Mouse (Mus musculus) lung, postnatal 25 days (tissue): ENCODE measurements around the gene Tmem40.

Experiments
- DNase-seq: peaks from one replicate; pipeline ENCODE4 v3.0.0; 2022; ENCODE audit warnings: low spot score

Gene Tmem40

DNA sequence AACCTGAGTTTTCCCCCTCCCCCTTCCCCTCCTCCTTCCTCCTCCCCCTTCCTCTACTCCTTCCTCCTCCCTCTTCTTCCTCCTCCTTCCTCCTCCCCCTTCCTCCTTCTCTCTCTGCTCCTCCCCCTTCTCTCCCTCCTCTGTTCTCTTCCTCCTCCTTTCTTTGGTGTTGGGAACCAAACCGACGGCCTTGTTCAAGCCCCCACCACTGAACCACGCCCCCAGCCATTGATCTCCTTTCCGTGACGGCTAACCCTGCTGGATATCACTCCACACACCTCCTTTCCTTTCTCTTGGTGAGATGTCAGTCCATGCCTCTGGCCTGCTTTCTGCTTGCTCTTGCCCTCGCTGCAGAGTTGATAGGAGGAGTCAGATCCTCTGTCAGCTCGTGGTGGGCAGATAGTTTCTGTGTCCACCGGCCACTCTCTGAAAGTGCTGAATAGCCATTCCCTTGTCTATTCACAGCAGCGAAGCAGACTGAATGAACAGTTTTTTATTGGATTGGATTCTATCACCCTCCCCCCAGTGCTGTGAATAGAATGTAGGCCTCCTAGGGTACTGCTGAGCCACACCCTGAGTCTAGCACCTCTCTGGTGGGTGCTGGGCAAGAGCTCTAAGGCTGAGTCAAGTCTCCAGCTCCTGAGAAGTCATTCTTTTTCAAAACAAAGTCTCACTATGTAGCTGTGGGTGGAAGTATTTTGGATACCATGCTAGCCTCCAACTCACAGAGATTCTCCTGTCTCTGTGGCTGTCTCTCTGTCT lies at the start of gene Tmem40:
Tmem40 (minus strand) TSS at position 416 of the 762 bp plus-strand sequence.
- DNase-seq: no peak

DNA sequence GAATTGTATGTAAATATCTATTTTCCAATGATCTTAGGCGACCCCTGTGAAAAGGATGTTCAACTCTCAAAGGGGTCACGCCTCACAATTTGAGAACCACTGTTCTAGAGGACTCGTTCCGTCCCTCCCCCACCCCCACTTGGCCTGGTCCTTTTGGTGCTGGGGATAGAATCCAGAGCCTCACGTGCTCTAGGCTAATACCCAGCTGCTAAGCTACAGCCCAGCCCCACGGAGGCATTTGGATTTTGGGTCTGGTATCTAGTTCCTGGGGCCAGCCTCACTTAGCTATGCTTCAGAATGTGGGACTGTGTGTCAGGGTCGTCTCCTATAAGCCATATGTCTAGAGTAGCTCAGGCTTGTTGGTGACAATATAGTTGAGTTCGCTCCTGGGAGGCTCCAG lies 49.4 kb upstream of the Tmem40 start:
- no peak for DNase-seq

DNA sequence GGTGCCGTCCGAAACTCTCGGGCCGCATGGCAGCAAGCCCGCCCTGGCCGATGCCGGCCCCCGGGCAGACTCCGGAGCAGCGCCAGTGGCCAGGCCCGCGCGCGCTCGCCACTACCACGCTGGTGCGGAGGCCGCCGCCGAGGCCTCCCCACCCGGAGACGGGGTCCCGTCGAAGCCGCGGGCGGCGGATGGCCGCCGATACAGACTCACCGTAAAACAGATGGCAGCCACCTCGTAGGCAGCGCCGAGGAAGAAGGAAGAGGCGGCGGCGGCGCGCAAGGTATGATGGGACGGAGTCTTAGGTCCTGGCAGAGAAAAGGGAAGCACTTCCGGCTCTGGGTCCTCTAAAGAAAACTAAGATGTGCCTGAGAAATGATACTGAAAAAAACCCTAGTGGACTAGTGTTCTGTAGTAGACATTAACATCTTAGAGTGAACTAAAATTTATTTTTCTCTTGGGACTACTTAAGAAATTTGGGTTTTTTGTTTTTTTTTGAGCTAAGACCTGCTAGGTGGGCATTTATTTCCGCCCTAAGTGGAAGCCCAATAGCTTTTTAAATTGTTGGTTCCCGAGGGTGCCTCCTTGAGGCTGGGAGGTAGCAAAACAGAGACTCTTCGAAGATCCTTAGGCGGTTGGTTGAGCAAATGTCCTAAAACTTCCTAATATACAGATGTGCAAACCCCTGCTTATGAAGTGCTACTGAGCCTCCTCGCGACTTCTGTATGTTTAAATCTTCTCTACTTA lies 46.5 kb upstream of the Tmem40 start, which contains the start of gene Rpl32:
Rpl32 (minus strand) TSS at position 260 of the 744 bp plus-strand sequence.
- DNase-seq: peak; percentile 89

DNA sequence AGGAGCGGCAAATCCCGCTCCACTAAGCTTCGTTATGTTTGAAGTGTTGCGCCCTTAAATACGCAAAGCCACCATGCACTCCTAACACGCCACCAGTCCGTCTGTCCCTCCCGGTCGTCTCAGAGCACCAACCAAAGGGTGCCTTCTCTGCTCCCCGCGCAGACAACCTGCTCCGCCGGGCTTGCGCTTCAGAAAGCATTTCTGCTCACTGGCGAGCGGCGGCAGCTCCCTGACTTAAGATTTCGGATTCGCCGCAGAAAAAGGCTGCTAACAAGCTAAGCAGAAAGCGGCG lies 45.9 kb upstream of the Tmem40 start:
- DNase-seq: no peak

DNA sequence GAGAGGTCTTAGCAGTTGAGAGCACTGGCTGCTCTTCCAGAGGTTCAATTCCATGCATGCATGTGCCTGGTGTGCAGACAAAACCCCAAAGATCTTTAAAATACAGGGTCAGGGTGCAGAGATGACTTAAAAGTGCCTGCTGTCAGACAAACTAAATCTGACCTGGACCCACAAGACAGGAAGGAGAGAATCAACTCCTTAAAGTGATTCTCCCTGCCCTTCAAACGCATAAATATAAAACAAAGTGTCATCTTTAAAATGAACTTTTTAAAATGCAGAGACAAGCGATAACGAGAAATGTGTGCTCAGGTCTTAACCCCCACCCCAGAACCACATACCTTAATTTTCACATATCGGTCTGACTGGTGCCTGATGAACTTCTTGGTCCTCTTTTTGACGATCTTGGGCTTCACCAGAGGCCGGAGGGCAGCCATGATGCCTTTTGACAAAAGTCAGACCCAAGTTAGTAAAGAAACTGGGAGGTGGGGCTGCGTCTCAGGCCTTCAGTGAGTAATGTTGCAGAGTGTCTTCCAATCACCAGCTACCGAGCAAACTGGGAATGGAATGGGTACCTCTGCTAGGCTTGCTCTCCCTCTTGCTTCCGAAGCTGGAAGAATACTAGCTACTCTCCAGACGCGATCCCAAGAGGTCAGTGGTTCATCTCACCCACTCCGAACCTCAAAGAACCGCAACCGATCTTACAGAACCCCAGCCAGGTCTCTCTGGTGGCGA lies 45.4 kb upstream of the Tmem40 start:
- no peak for DNase-seq

DNA sequence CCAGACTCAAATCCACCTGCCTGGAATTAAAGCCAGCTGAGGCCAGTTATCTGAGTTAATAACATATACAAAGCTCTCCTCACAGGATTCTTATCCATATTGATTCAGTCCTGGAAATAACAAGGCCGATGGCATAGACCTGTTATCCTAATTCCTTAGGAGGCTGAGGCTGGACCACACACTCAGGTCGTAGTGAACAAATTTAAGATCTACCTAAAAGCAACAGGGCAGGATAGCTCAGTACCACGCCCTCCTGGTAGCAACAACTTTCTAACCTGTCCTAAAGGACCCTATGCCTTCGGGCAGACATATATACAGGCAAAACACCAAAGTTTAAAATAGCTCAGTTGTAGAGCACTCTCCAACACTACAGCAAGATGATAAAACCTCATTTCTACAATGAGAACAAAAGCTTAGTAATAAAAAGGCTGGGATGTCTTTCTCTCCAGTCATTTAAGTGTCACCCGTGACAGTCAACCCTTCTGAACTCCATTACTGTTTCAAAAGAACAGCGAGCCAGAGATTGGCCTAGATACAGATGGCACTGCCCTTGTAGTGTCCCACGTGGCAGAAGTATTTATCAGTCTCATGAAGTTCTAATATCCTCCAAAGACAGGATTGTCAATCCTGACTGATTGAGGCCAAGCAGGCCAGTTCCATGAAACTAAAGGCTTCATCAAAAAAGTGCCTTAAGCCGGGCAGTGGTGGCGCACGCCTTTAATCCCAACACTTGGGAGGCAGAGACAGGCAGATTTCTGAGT lies 42.4 kb upstream of the Tmem40 start:
- DNase-seq: no peak

DNA sequence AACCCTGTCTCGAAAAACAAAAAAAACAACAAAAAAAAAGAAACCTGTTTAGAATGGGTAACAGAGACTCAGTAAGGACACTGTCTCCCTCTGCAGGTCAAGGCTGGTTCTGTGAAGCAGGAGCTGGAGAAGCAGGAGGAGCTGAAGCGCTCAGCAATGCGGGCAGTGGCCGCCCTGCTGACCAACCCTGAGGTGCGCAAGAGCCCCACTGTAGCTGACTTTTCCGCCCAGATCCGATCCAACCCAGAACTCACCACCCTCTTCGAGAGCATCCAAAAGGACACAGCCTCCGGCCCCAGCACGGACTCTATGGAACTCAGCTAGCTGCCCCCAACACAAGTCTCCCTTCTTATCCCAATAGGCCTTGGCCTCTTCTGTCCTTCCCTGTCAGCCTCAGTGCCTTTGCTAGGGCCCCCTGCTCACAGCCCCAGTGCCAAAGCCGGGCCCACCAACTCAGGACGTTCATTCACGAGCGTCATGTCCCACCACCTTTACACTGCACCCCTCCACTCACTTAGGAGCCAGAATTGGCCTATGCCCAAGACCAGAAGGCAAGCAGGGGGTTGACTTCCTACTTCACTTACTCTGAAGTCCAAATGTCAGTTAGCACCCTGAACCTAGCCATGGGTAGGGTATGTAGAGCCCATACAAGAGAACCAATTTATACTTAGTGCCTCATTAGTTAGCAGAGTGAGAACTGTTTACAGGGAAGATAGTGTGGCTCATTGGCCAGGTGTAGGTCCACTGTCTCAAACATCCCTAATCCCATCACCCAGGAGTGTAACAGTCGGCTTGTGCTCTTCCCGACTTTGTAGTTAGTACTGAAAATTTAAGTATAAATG lies 41.6 kb upstream of the Tmem40 start:
- peak; percentile 68 for DNase-seq

DNA sequence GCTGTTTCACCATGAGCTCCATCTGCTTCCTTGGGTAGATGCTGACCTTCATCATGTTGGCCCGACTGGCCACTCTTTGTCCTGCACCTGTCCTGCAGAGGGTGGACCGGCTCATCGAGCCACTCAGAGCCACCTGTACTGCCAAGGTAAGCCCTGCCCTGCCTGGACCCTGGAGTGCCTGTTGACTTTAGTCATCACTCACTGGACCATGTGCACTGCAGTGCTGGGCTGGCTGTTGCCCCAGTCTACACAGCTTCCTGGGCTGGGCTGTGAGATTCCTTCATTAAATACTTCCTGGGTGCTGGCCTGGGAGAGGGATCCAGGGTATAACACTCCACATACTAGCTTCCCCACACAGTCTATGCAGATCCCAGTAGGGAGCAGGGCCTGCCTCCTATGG lies 39.6 kb upstream of the Tmem40 start:
- DNase-seq: peak; percentile 26

DNA sequence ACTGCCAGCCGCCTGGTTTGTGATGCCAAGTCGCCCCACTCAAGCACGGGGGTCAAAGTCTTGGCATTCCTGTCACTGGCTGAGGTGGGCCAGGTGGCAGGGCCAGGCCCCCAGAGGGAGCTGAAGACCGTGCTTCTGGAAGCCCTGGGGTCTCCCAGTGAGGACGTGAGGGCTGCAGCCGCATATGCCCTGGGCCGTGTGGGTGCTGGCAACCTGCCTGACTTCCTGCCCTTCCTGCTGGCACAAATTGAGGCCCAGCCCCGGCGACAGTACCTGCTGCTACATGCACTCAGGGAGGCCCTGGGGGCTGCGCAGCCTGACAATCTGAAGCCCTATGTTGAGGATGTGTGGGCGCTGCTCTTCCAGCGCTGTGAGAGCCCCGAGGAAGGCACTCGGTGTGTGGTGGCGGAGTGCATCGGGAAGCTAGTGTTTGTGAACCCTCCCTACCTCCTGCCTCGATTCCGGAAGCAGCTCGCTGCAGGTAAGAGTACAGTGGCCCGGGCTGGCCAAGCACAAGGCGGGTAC lies 30.5 kb upstream of the Tmem40 start:
- no peak for DNase-seq

DNA sequence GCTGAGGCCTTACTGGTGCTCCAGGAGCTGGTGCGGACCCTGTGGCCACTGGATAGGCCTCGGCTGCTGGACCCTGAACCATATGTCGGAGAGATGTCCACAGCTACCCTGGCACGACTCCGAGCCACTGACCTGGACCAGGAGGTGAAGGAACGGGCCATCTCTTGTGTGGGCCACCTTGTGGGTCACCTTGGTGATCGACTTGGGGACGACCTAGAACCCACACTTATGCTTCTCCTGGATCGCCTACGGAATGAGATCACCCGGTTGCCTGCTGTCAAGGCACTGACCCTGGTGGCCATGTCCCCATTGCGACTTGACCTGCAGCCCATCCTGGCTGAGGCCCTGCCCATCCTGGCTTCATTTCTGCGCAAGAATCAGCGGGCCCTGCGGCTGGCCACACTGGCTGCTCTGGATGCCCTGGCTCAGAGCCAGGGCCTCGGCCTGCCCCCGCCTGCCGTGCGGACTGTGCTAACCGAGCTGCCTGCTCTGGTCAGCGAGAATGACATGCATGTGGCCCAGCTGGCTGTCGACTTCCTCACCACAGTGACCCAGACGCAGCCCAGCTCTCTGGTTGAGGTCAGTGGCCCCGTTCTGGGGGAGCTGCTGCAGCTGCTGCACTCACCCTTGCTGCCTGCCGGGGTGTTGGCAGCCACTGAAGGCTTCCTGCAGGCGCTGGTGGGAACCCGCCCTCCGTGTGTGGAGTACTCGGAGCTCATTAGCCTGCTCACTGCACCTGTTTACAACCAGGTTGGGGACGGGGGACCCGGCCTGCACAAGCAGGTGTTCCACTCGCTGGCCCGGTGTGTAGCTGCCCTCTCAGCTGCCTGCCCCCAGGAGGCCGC lies 29.9 kb upstream of the Tmem40 start:
- peak; percentile 33 for DNase-seq

DNA sequence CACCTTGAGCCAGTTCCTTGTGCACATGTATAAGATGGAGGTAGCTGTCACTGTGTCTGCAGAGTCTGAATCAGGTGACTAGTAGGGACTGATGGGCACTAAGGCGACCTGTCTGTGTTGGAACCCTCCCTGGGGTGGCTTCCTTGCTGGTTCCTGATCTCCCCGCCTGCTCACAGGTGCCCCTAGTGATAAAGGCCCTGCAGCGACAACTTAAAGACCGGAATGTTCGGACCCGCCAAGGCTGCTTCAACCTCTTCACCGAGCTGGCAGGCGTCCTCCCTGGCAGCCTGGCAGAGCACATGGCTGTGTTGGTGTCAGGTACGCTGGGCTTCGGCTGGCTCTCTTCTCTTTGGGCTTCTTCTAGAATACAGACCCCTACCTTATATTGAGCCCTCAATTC lies 28.8 kb upstream of the Tmem40 start:
- DNase-seq: no peak

DNA sequence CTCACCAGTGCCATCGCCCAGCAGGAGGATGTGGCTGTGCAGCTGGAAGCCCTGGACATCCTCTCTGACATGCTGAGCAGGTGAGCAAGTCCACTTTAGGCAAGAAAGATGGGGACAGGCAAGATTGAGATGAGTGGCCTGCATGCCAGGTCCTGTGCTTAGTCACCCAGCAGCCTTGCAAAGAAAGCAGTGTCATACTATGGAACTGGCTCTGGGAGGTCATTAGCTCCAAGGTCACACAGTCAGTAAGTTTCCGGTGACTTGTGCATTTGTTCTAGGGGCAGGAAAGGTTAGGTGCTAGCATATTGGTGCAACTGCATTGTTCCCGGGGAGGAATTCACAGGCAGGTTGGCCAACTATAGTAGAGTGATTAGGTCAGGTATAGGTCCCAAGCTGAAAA lies 20.6 kb upstream of the Tmem40 start:
- no peak for DNase-seq

DNA sequence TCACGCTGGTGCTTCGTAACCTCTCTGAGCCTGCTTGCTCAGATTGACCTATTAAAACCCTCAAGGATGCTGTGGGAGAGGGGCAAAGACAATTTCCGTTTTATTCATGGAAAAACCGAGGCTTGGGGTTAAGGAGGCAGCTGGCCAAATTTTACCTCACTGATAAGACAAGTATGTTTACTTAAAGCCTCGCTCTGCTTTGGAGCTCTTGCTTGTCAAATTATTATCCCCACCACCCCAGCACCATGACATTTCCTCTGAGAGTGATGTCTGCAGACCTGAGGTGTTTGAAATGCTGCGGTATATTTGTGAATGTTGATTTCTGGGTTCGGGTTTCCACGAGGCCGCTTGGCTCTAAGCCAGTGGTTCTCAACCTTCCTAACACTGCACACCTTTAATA lies 14.2 kb upstream of the Tmem40 start:
- no peak for DNase-seq

DNA sequence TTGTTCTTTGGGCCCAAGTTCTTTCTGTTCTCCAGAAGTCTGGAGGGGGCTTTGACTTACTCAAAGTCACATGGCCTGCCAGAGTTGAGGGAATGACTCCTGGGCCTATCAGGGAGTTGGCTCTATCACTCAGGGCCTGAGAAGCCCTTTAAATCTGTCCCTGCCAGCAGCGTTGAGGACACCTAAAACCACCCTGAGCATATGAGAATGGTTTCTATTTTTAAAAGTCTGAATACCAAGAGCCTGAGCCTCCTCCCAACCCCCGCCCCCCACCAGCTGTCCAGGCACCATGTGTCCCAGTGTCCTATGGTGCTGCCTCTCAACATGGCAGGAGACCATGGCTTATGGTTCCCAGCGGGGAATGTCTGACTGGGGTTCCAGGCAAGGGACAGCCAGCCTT lies 13.6 kb upstream of the Tmem40 start:
- DNase-seq: no peak

DNA sequence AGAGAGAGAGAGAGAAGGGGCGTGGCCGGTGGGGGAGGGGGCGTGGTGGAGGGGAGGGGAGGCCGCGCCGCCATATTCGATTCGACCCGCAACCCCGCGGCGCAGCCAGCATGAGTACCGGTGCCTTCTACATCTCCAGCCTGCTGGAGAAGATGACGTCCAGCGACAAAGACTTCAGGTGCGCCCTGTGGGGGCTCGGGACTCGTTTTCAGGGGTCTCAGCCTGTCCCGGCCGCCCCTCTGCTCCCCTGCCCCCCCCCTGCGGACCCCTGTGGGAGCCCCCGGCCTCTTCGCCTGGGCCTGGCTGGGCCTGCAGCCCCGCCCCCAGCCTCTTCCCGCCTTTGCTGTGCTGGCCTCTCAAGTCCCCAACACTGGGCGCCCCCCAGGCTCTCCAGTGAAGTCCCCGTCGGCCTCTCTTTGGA lies 12.3 kb upstream of the Tmem40 start, which contains the start of gene Cand2:
Cand2 (plus strand) TSS at position 38 of the 421 bp plus-strand sequence.
- no peak for DNase-seq

DNA sequence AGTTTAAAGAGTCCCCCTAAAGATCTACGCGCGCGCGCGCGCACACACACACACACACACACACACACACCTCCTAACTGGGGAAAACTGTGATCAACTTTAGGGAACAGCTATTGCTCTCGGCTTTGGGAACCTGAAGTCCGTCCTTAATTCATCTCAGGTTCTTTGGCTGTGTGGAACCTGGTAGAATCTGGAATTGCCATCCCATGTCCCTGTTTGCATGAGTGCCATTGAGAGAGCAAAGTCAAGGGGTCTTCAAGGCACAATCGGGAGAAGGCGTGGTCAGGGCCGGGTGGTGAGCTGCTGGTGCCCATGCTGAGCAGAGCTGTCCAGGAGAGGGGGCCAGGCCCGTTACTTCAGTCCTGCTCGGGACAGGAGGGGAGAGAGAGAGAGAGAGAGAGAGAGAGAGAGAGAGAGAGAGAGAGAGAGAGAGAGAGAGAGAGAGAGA lies 11.8 kb upstream of the Tmem40 start:
- DNase-seq: no peak

DNA sequence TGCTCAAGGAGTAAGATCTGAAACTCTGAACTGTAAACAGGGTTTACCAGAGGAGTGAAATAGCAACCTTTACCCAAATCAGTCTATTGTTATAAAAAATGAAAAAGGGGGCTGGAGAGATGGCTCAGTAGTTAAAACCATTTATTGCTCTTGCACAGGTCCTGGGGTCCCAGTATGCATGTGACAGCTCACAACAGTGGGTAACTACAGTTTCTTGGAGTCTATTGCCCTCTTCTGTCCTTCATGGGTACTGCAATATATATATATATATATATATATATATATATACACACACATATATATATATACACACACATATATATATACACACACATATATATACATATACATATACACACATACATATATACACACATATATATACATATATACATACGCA lies 10.4 kb upstream of the Tmem40 start:
- no peak for DNase-seq

DNA sequence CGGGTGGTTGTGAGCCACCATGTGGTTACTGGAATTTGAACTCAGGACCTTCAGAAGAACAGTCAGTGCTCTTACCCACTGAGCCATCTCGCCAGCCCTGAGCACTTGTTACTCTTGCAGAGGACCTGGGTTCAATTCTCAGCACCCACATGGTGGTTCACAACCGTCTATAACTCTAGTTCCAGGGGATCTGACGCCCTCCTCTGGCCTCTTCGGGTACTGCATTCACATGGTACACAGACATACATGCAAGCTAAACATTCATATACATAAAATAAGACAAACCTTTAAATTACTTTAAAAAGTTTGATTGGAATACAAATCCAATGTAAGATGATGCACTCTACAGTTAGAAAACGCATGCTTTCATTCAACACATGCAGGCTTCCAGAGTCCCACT lies 10.0 kb upstream of the Tmem40 start:
- no peak for DNase-seq

DNA sequence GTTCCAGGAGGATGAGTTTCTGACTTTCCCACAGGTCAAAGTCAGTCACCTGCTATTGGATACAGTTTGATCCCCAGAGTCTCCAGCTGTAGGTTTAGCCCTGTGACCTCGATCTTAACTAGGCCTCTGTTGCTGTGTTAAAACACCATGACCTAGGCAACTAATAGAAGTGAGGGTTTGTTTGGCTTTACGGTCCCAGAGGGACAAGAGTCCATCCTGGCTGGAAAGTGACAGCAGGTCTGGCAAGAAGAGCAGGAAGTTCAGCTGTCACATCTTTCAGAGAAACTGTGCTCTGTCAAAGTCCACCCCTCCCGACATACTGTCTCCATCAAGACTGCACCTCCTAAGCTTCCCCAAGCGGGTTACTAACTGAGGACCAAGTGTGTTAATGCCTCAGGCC lies 8.6 kb upstream of the Tmem40 start:
- no peak for DNase-seq

DNA sequence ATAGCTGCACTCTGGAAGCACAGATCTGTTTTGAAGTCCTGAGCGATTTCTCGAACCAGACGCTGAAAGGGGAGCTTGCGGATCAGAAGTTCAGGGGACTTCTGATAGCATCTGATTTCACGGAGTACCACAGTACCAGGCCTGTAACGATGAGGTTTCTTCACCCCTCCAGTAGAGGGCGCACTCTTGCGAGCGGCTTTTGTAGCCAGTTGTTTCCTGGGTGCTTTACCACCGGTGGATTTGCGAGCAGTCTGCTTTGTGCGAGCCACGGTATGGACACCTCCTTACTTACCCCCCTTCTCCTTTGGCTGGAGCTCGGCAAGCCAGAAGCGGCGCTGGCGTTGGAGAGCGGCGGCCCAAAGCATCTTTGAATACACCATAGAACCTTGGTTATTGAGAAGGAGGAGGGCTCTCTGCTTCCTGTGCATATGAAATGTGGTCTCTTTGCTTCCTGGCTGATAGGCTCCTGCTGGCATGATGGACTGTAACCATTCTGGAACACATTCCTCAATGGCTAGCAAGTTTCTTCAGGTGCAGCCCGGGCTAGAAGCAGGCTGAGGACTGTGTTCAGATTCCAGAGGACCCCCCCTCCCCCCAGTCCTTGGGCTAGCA lies 8.0 kb upstream of the Tmem40 start:
- no peak for DNase-seq
